Mouse (Mus musculus) forebrain, embryonic 13.5 days (tissue): ENCODE results near the gene Trpm3. TPM values are rescaled to one million over a fixed set of nuclear protein-coding genes. Genes with fewer than 3 reads are reported as not detected.

Source experiments
- ATAC-seq: fragments of 200-750 bp; cut with Nextera tagmentation; 2 replicates; pipeline ENCODE4 v1.8.0; 2017
- H3K27ac ChIP-seq: fragments of 300-500 bp; sonication (generic); 2 replicates; pipeline ENCODE4 v1.5.1; 2015; ENCODE audit warnings: inconsistent platforms, mild to moderate bottlenecking, moderate library complexity
- H3K27me3 ChIP-seq: fragments of 300-500 bp; sonication (generic); 2 replicates; pipeline ENCODE4 v1.6.1; 2015; ENCODE audit warnings: mild to moderate bottlenecking, inconsistent platforms
- H3K36me3 ChIP-seq: fragments of 300-500 bp; sonication (generic); 2 replicates; pipeline ENCODE4 v1.6.1; 2015; ENCODE audit warnings: mild to moderate bottlenecking, inconsistent platforms; ENCODE audit not compliant: poor library complexity, severe bottlenecking
- H3K4me1 ChIP-seq: fragments of 300-500 bp; sonication (generic); 2 replicates; pipeline ENCODE4 v1.6.1; 2015; ENCODE audit warnings: inconsistent platforms
- H3K4me2 ChIP-seq: fragments of 300-500 bp; sonication (generic); 2 replicates; pipeline ENCODE4 v1.6.1; 2015; ENCODE audit warnings: inconsistent platforms, mild to moderate bottlenecking, moderate library complexity
- H3K4me3 ChIP-seq: fragments of 300-500 bp; sonication (generic); 2 replicates; pipeline ENCODE4 v1.5.1; 2015; ENCODE audit warnings: mild to moderate bottlenecking, inconsistent platforms
- H3K9ac ChIP-seq: fragments of 300-500 bp; sonication (generic); 2 replicates; pipeline ENCODE4 v1.6.1; 2015; ENCODE audit warnings: mild to moderate bottlenecking, inconsistent platforms
- H3K9me3 ChIP-seq: fragments of 300-500 bp; sonication (generic); replicated peaks from 2 replicates; pipeline ENCODE4 v1.6.1; 2016; ENCODE audit warnings: inconsistent platforms
- WGBS: fragments of 180-500 bp; shearing (Covaris S2); methylation state at CpG from one replicate; pipeline ENCODE4 v1.1.7; 2015; 5-methylcytosine and 5-hydroxymethylcytosine counted together
- polyA plus RNA-seq: library from polyadenylated mRNA; unstranded; fragments of >200 nt; fragmentation: Nextera tagmentation; extraction: Ambion mirVana; gene quantifications from 2 replicates; pipeline ENCODE4 v1.2.1, GENCODE M21; 2015

Trpm3 gene
- polyA plus RNA-seq, 1 experiment from 2014 or later = 11.8 TPM

- H3K27me3 ChIP-seq = no peaks in the 10 kb centered on the region
- H3K9me3 ChIP-seq = no peaks in the 10 kb centered on the region
- H3K4me1 ChIP-seq = no peaks in the 10 kb centered on the region
- H3K4me2 ChIP-seq = no peak overlapping the region
- H3K4me3 ChIP-seq = no peak overlapping the region
- no peak overlapping the region for H3K9ac ChIP-seq
- no peaks in the 10 kb centered on the region for H3K36me3 ChIP-seq
- no peak overlapping the region for H3K27ac ChIP-seq
- ATAC-seq = no peak
- 91% methylated on average over 6 of the region's 6 CpGs for WGBS
These were observed 789.5 kb downstream of the Trpm3 start for GRCm38 (mm10) chr19:22928366-22928765.

- no peaks in the 10 kb centered on the region for H3K9me3 ChIP-seq
- ATAC-seq = no peak
- H3K4me1 ChIP-seq = no peaks in the 10 kb centered on the region
- H3K9ac ChIP-seq = no peak overlapping the region
- no peak overlapping the region for H3K27ac ChIP-seq
- H3K4me2 ChIP-seq = no peak overlapping the region
- WGBS = 90% methylated on average over 6 of the region's 6 CpGs
- no peak overlapping the region for H3K4me3 ChIP-seq
- H3K36me3 ChIP-seq = no peaks in the 10 kb centered on the region
- H3K27me3 ChIP-seq = no peaks in the 10 kb centered on the region
These were observed 790.9 kb downstream of the Trpm3 start for GRCm38 (mm10) chr19:22929768-22930167.

- WGBS = 69% methylated on average over 7 of the region's 7 CpGs
- Histone ChIP-seq H3K9me3 (no peaks in the 10 kb centered on the region), H3K4me3 (no peak overlapping the region), H3K9ac (no peak overlapping the region), H3K4me1 (no peaks in the 10 kb centered on the region), H3K36me3 (no peaks in the 10 kb centered on the region), H3K27me3 (no peaks in the 10 kb centered on the region), H3K4me2 (no peak overlapping the region), H3K27ac (no peak overlapping the region)
- peak; percentile 30; the same call in 1 of the 2 replicates for ATAC-seq
These were observed 791.6 kb downstream of the Trpm3 start for GRCm38 (mm10) chr19:22930368-22930834.

GRCm38 (mm10) chr19:22931006-22931405 is 792.2 kb downstream of the Trpm3 start:
- Histone ChIP-seq H3K4me2 (no peak overlapping the region), H3K4me3 (no peak overlapping the region), H3K4me1 (no peaks in the 10 kb centered on the region), H3K9me3 (no peaks in the 10 kb centered on the region), H3K27ac (no peak overlapping the region), H3K27me3 (no peaks in the 10 kb centered on the region), H3K36me3 (no peaks in the 10 kb centered on the region), H3K9ac (no peak overlapping the region)
- 86% methylated on average over 6 of the region's 6 CpGs for WGBS
- ATAC-seq = no peak

GRCm38 (mm10) chr19:22935067-22935466 is 796.2 kb downstream of the Trpm3 start:
- Histone ChIP-seq H3K9ac (no peak overlapping the region), H3K27me3 (no peaks in the 10 kb centered on the region), H3K4me3 (no peak overlapping the region), H3K9me3 (no peaks in the 10 kb centered on the region), H3K36me3 (no peaks in the 10 kb centered on the region), H3K4me1 (peaks cover 15% of the 10 kb centered on the region), H3K27ac (no peak overlapping the region), H3K4me2 (no peak overlapping the region)
- no peak for ATAC-seq
- WGBS = 81% methylated on average over 3 of the region's 3 CpGs

GRCm38 (mm10) chr19:22938848-22939724 is 800.2 kb downstream of the Trpm3 start:
- Histone ChIP-seq H3K9me3 (no peaks in the 10 kb centered on the region), H3K4me1 (peaks cover 24% of the 10 kb centered on the region), H3K4me3 (no peak overlapping the region), H3K4me2 (no peak overlapping the region), H3K9ac (no peak overlapping the region), H3K27ac (peak overlapping the region; percentile 59; the same call in 1 of the 2 replicates), H3K27me3 (no peaks in the 10 kb centered on the region), H3K36me3 (no peaks in the 10 kb centered on the region)
- WGBS = 50% methylated on average over 14 of the region's 14 CpGs
- peak; percentile 48; the same call in 1 of the 2 replicates for ATAC-seq

- Histone ChIP-seq H3K4me2 (no peak overlapping the region), H3K9me3 (no peaks in the 10 kb centered on the region), H3K27me3 (no peaks in the 10 kb centered on the region), H3K27ac (peak overlapping the region; percentile 59), H3K9ac (no peak overlapping the region), H3K4me3 (no peak overlapping the region), H3K36me3 (no peaks in the 10 kb centered on the region), H3K4me1 (peaks cover 24% of the 10 kb centered on the region)
- peak; percentile 34; the same call in 1 of the 2 replicates for ATAC-seq
- WGBS = 25% methylated on average over 5 of the region's 5 CpGs
These were observed 801.0 kb downstream of the Trpm3 start for GRCm38 (mm10) chr19:22939836-22940235.

- Histone ChIP-seq H3K27ac (peak overlapping the region; percentile 59; the same call in 1 of the 2 replicates), H3K27me3 (no peaks in the 10 kb centered on the region), H3K4me3 (no peak overlapping the region), H3K9me3 (no peaks in the 10 kb centered on the region), H3K36me3 (no peaks in the 10 kb centered on the region), H3K4me2 (no peak overlapping the region), H3K9ac (no peak overlapping the region), H3K4me1 (peaks cover 24% of the 10 kb centered on the region)
- peak; percentile 88 for ATAC-seq
- 44% methylated on average over 5 of the region's 5 CpGs for WGBS
These were observed 801.6 kb downstream of the Trpm3 start for GRCm38 (mm10) chr19:22940487-22940886.

GRCm38 (mm10) chr19:22940956-22941355 is 802.1 kb downstream of the Trpm3 start:
- Histone ChIP-seq H3K9ac (no peak overlapping the region), H3K4me2 (no peak overlapping the region), H3K27me3 (no peaks in the 10 kb centered on the region), H3K27ac (no peak overlapping the region), H3K9me3 (no peaks in the 10 kb centered on the region), H3K4me3 (no peak overlapping the region), H3K4me1 (peaks cover 24% of the 10 kb centered on the region), H3K36me3 (no peaks in the 10 kb centered on the region)
- WGBS = 87% methylated on average over 9 of the region's 9 CpGs
- no peak for ATAC-seq

- WGBS = 91% methylated on average over 2 of the region's 3 CpGs
- Histone ChIP-seq H3K9me3 (peaks cover 4% of the 10 kb centered on the region; the same call in 1 of the 2 replicates), H3K9ac (no peak overlapping the region), H3K36me3 (no peaks in the 10 kb centered on the region), H3K4me1 (no peaks in the 10 kb centered on the region), H3K27ac (no peak overlapping the region), H3K4me3 (no peak overlapping the region), H3K27me3 (no peaks in the 10 kb centered on the region), H3K4me2 (no peak overlapping the region)
- ATAC-seq = no peak
These were observed 813.6 kb downstream of the Trpm3 start for GRCm38 (mm10) chr19:22952480-22952879.

GRCm38 (mm10) chr19:22953191-22953590 is 814.3 kb downstream of the Trpm3 start:
- Histone ChIP-seq H3K9ac (no peak overlapping the region), H3K9me3 (peaks cover 4% of the 10 kb centered on the region; the same call in 1 of the 2 replicates), H3K4me3 (no peak overlapping the region), H3K4me2 (no peak overlapping the region), H3K27me3 (no peaks in the 10 kb centered on the region), H3K27ac (no peak overlapping the region), H3K4me1 (no peaks in the 10 kb centered on the region), H3K36me3 (no peaks in the 10 kb centered on the region)
- no peak for ATAC-seq
- WGBS = 87% methylated on average over 4 of the region's 4 CpGs

- H3K4me1 ChIP-seq = peaks cover 4% of the 10 kb centered on the region; the same call in 1 of the 2 replicates
- 47% methylated on average over 4 of the region's 4 CpGs for WGBS
- 0 out of 2 replicates have a peak, but pooled peaks have one; percentile 20 for ATAC-seq
These were observed 819.6 kb downstream of the Trpm3 start for GRCm38 (mm10) chr19:22958414-22958813.

More at GRCm38 (mm10) chr19:22958414-22958813, 819.6 kb downstream of the Trpm3 start:
- Histone ChIP-seq H3K36me3 (no peaks in the 10 kb centered on the region), H3K27ac (no peak overlapping the region), H3K4me3 (no peak overlapping the region), H3K27me3 (no peaks in the 10 kb centered on the region), H3K4me2 (no peak overlapping the region), H3K9me3 (no peaks in the 10 kb centered on the region), H3K9ac (no peak overlapping the region)
